Mouse (Mus musculus) heart, postnatal 0 days (tissue): ENCODE results near the gene Egflam. TPM values are rescaled to one million over a fixed set of nuclear protein-coding genes. Genes with fewer than 3 reads are reported as not detected.

Experiments used
- ATAC-seq: fragments of 200-750 bp; cut with Nextera tagmentation; 2 replicates; pipeline ENCODE4 v1.8.0; 2017; ENCODE audit warnings: low read depth, moderate number of reproducible peaks, moderate library complexity; ENCODE audit not compliant: insufficient read depth
- DNase-seq: peaks from one replicate; pipeline ENCODE4 v3.0.0-alpha.2; 2016; ENCODE audit warnings: low spot score
- H3K27ac ChIP-seq: fragments of 300-500 bp; sonication (generic); 2 replicates; pipeline ENCODE4 v1.5.1; 2014; ENCODE audit warnings: low read depth, mild to moderate bottlenecking
- H3K27me3 ChIP-seq: fragments of 300-500 bp; sonication (generic); 2 replicates; pipeline ENCODE4 v1.6.1; 2014; ENCODE audit warnings: low read length, mixed read lengths; ENCODE audit not compliant: control insufficient read depth, insufficient read depth
- H3K36me3 ChIP-seq: fragments of 300-500 bp; sonication (generic); replicated peaks from 2 replicates; pipeline ENCODE4 v1.6.1; 2014; ENCODE audit warnings: low read length, mixed read lengths; ENCODE audit not compliant: control insufficient read depth, insufficient read depth
- H3K4me1 ChIP-seq: fragments of 300-500 bp; sonication (generic); 2 replicates; pipeline ENCODE4 v1.6.1; 2014; ENCODE audit warnings: antibody characterized with exemption; ENCODE audit not compliant: control insufficient read depth, insufficient read depth
- H3K4me2 ChIP-seq: fragments of 300-500 bp; sonication (generic); 2 replicates; pipeline ENCODE4 v1.6.1; 2014; ENCODE audit warnings: low read depth, mild to moderate bottlenecking, low read length, moderate library complexity
- H3K4me3 ChIP-seq: fragments of 300-500 bp; sonication (generic); 2 replicates; pipeline ENCODE4 v1.5.1; 2014; ENCODE audit warnings: low read depth, low read length
- H3K9ac ChIP-seq: fragments of 300-500 bp; sonication (generic); replicated peaks from 2 replicates; pipeline ENCODE4 v1.6.1; 2014; ENCODE audit warnings: low read depth, low read length, mixed read lengths
- H3K9me3 ChIP-seq: fragments of 300-500 bp; sonication (generic); replicated peaks from 2 replicates; pipeline ENCODE4 v1.6.1; 2016; ENCODE audit warnings: low read length; ENCODE audit not compliant: control insufficient read depth
- CTCF ChIP-seq: IDR thresholded peaks from 2 replicates; pipeline ENCODE4 v1.5.1; 2016; ENCODE audit warnings: antibody characterized with exemption, control low read depth, low read depth
- EP300 ChIP-seq: IDR thresholded peaks from 2 replicates; pipeline ENCODE4 v1.6.1; 2016; ENCODE audit warnings: antibody characterized with exemption, low read depth
- WGBS: fragments of 180-500 bp; shearing (Covaris S2); extraction: QIAGEN DNeasy Blood & Tissue Kit; methylation state at CpG from one replicate; pipeline ENCODE4 v1.1.7; 2014; 5-methylcytosine and 5-hydroxymethylcytosine counted together
- polyA plus RNA-seq: library from polyadenylated mRNA; unstranded; fragments of >200 nt; fragmentation: Nextera tagmentation; extraction: Ambion mirVana; gene quantifications from 2 replicates; pipeline ENCODE4 v1.2.1, GENCODE M21; 2015
- total RNA-seq: library from RNA; depleted of rRNA; stranded (reverse); fragments of >200 nt; gene quantifications from 2 replicates; pipeline ENCODE4 v1.2.3, GENCODE M21; 2014; ENCODE audit warnings: low replicate concordance

The Egflam gene
- total and polyA plus RNA-seq, 2 experiments from 2014 or later, result 2.8 to 10.2 TPM

GRCm38 (mm10) chr15:7249216-7249615 is 149.0 kb downstream of the Egflam start:
- 90% methylated on average over 4 of the region's 4 CpGs for WGBS
- no peak for ATAC-seq
- no peaks in the 10 kb centered on the region for H3K27me3 ChIP-seq
- no peak overlapping the region for H3K27ac ChIP-seq
- H3K9me3 ChIP-seq, result 0 out of 2 replicates have a peak, but pooled peaks cover 4% of the 10 kb centered on the region
- TF ChIP-seq EP300 (no peak), CTCF (no peak)
- H3K36me3 ChIP-seq, result no peaks in the 10 kb centered on the region
- H3K4me3 ChIP-seq, result no peak overlapping the region
- no peak overlapping the region for H3K9ac ChIP-seq
- no peak overlapping the region for H3K4me2 ChIP-seq
- no peaks in the 10 kb centered on the region for H3K4me1 ChIP-seq
- no peak for DNase-seq

DNA sequence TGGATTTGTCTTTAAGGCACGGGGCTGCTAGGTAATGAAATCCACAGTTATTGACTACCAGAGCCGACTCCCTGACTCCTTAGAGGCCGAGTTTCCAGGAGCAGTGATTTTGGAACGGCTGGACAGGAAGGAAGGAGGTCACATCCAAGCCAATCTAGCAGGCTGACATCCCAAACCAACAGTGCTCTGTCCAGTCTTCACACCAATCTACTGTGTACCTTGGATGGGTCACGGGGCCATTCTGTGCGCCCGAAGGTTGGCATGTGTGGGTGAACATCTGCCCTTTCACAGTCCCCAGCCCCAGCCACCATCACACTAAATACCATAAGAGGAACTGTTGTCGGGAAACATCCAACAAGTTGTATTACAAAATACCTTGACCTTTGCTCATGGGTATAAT is 150.9 kb downstream of the Egflam start:
- ATAC-seq (no peak), DNase-seq (no peak)
- Histone ChIP-seq H3K4me2 (no peak overlapping the region), H3K27ac (no peak overlapping the region), H3K4me1 (no peaks in the 10 kb centered on the region), H3K27me3 (no peaks in the 10 kb centered on the region), H3K4me3 (no peak overlapping the region), H3K9me3 (0 out of 2 replicates have a peak, but pooled peaks cover 4% of the 10 kb centered on the region), H3K9ac (no peak overlapping the region), H3K36me3 (no peaks in the 10 kb centered on the region)
- 67% methylated on average over 8 of the region's 8 CpGs for WGBS
- TF ChIP-seq EP300 (no peak), CTCF (no peak)

GRCm38 (mm10) chr15:7242161-7242850 is 155.9 kb downstream of the Egflam start:
- no peaks in the 10 kb centered on the region for H3K9me3 ChIP-seq
- no peaks in the 10 kb centered on the region for H3K4me1 ChIP-seq
- DNase-seq (no peak), ATAC-seq (no peak)
- 76% methylated on average over 15 of the region's 15 CpGs for WGBS
- H3K4me3 ChIP-seq, result no peak overlapping the region
- no peak overlapping the region for H3K4me2 ChIP-seq
- no peak for TF ChIP-seq EP300
- TF ChIP-seq CTCF, result no peak
- no peaks in the 10 kb centered on the region for H3K36me3 ChIP-seq
- no peak overlapping the region for H3K9ac ChIP-seq
- H3K27ac ChIP-seq, result no peak overlapping the region
- no peaks in the 10 kb centered on the region for H3K27me3 ChIP-seq

- Histone ChIP-seq H3K4me2 (no peak overlapping the region), H3K9ac (no peak overlapping the region), H3K4me1 (no peaks in the 10 kb centered on the region), H3K27ac (no peak overlapping the region), H3K9me3 (no peaks in the 10 kb centered on the region), H3K27me3 (no peaks in the 10 kb centered on the region), H3K4me3 (no peak overlapping the region), H3K36me3 (no peaks in the 10 kb centered on the region)
- ATAC-seq, result no peak
- TF ChIP-seq EP300 (no peak), CTCF (no peak)
- no peak for DNase-seq
- WGBS, result 74% methylated on average over 3 of the region's 3 CpGs
Observed at GRCm38 (mm10) chr15:7240950-7241349, 157.2 kb downstream of the Egflam start.

DNA sequence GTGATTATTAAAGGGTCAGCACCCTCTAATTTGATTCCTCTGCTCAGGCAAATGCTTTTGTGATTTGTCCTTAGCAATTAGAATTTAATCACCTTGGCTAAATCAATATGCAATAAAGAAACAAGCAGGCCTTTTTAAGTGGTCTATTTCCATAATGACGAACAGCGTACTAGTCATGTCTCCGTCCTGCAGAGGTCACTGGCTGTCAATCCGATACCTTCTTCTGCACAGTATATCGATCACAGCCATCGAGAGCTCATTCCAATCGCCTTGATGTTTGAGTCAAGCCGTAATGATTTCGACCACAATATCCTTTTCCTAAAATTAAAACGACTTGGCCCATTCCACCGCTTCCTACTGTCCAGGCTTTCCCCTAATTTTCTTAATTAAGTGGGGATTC is 158.3 kb downstream of the Egflam start:
- no peaks in the 10 kb centered on the region for H3K4me1 ChIP-seq
- WGBS, result 93% methylated on average over 11 of the region's 11 CpGs
- H3K9ac ChIP-seq, result no peak overlapping the region
- no peak for DNase-seq
- no peak for ATAC-seq
- H3K9me3 ChIP-seq, result no peaks in the 10 kb centered on the region
- no peak overlapping the region for H3K27ac ChIP-seq
- H3K27me3 ChIP-seq, result no peaks in the 10 kb centered on the region
- H3K4me2 ChIP-seq, result no peak overlapping the region
- H3K36me3 ChIP-seq, result no peaks in the 10 kb centered on the region
- H3K4me3 ChIP-seq, result no peak overlapping the region
- TF ChIP-seq CTCF (no peak), EP300 (no peak)
